Mouse (Mus musculus) MEL (cell line): ENCODE measurements around the gene Ipo13. TPM values are rescaled to one million over a fixed set of nuclear protein-coding genes. Genes with fewer than 3 reads are reported as not detected.
A peak's percentile ranks its signal among the peaks of the same experiment; 100 is the strongest.

Experiments
- DNase-seq: peaks from one replicate; pipeline ENCODE4 v3.0.0; 2011; ENCODE audit warnings: low read depth, low spot score
- H3K27ac ChIP-seq: 2 replicates; pipeline ENCODE4 v1.5.1; 2012; ENCODE audit warnings: low read depth, mild to moderate bottlenecking, control low read depth, low read length, moderate library complexity; ENCODE audit not compliant: control insufficient read depth
- H3K27me3 ChIP-seq, 2 experiments: fragments of 150-350 bp in 1 of 2; sonication (generic) in 1 of 2; 2 replicates each; pipeline ENCODE4 v1.6.1; 2012; ENCODE audit warnings: low read length in 2 of 2, mild to moderate bottlenecking in 2 of 2, improper control_type of control experiment in 1 of 2, moderate library complexity in 1 of 2; ENCODE audit not compliant: insufficient read depth in 2 of 2, control insufficient read depth in 1 of 2
- H3K36me3 ChIP-seq, 2 experiments: 2 replicates each; pipeline ENCODE4 v1.6.1; 2012 to 2014; ENCODE audit warnings: low read length in 2 of 2, improper control_type of control experiment in 1 of 2, inconsistent platforms in 1 of 2, mild to moderate bottlenecking in 1 of 2; ENCODE audit not compliant: insufficient read depth in 2 of 2, control insufficient read depth in 1 of 2
- H3K4me1 ChIP-seq, 2 experiments: fragments of 150-350 bp in 1 of 2; sonication (generic) in 1 of 2; 2 replicates each; pipeline ENCODE4 v1.6.1; 2012; ENCODE audit warnings: low read length in 2 of 2, improper control_type of control experiment in 1 of 2, mild to moderate bottlenecking in 1 of 2; ENCODE audit not compliant: insufficient read depth in 2 of 2, control insufficient read depth in 1 of 2
- H3K4me3 ChIP-seq, 2 experiments: fragments of 150-350 bp in 1 of 2; sonication (generic) in 1 of 2; 2 replicates each; pipeline ENCODE4 v1.5.1; 2012; ENCODE audit warnings: low read depth in 2 of 2, low read length in 2 of 2, mild to moderate bottlenecking in 2 of 2, moderate library complexity in 2 of 2, control low read depth in 1 of 2, improper control_type of control experiment in 1 of 2; ENCODE audit not compliant: control insufficient read depth in 1 of 2, insufficient read depth in 1 of 2
- H3K79me2 ChIP-seq: 2 replicates; pipeline ENCODE4 v1.6.1; 2012; ENCODE audit warnings: mild to moderate bottlenecking, low read length, moderate library complexity; ENCODE audit not compliant: control insufficient read depth, poor library complexity, insufficient read depth
- H3K9ac ChIP-seq: 2 replicates; pipeline ENCODE4 v1.6.1; 2012; ENCODE audit warnings: low read depth, mild to moderate bottlenecking, control low read depth, low read length, moderate library complexity; ENCODE audit not compliant: control insufficient read depth, poor library complexity, severe bottlenecking
- H3K9me3 ChIP-seq: fragments of 150-350 bp; sonication (generic); replicated peaks from 2 replicates; pipeline ENCODE4 v1.6.1; 2012; ENCODE audit warnings: mild to moderate bottlenecking, low read length, improper control_type of control experiment, moderate library complexity; ENCODE audit not compliant: insufficient read depth
- BHLHE40 ChIP-seq: IDR thresholded peaks from 2 replicates; pipeline ENCODE4 v1.6.1; 2012; ENCODE audit warnings: low read depth, mild to moderate bottlenecking, inconsistent platforms, low read length, improper control_type of control experiment, borderline replicate concordance
- CHD1 ChIP-seq: IDR thresholded peaks from 2 replicates; pipeline ENCODE4 v1.6.1; 2012; ENCODE audit warnings: low read depth, mild to moderate bottlenecking, inconsistent platforms, low read length, improper control_type of control experiment
- CHD2 ChIP-seq: IDR thresholded peaks from 2 replicates; pipeline ENCODE4 v1.6.1; 2011; ENCODE audit warnings: low read length, improper control_type of control experiment
- CTCF ChIP-seq, 3 experiments: IDR thresholded peaks in 2 of 3; conservative IDR thresholded peaks in 1 of 3; 2 replicates each; pipeline ENCODE4 v1.5.1; 2011 to 2012; ENCODE audit warnings: low read length in 3 of 3, low read depth in 2 of 3, mild to moderate bottlenecking in 2 of 3, improper control_type of control experiment in 1 of 3, inconsistent platforms in 1 of 3, mixed read lengths in 1 of 3, moderate library complexity in 1 of 3; ENCODE audit not compliant: control insufficient read depth in 1 of 3, insufficient read depth in 1 of 3, poor library complexity in 1 of 3, severe bottlenecking in 1 of 3
- ELF1 ChIP-seq: IDR thresholded peaks from 2 replicates; pipeline ENCODE4 v1.6.1; 2014; ENCODE audit warnings: low read depth, mild to moderate bottlenecking, inconsistent platforms, low read length, improper control_type of control experiment, moderate library complexity
- EP300 ChIP-seq, 2 experiments: IDR thresholded peaks; 2 replicates each; pipeline ENCODE4 v1.6.1; 2011; ENCODE audit warnings: improper control_type of control experiment in 2 of 2, low read length in 2 of 2, low read depth in 1 of 2, mild to moderate bottlenecking in 1 of 2
- JUND ChIP-seq: IDR thresholded peaks from 2 replicates; pipeline ENCODE4 v1.6.1; 2011; ENCODE audit warnings: low read depth, mild to moderate bottlenecking, improper control_type of control experiment, low read length
- KAT2A ChIP-seq: conservative IDR thresholded peaks from 2 replicates; pipeline ENCODE4 v1.6.1; 2012; ENCODE audit warnings: low read depth, low read length, improper control_type of control experiment, inconsistent platforms
- MAFK ChIP-seq: IDR thresholded peaks from 2 replicates; pipeline ENCODE4 v1.6.1; 2011; ENCODE audit warnings: low read depth, mild to moderate bottlenecking, low read length, improper control_type of control experiment, borderline replicate concordance
- MXI1 ChIP-seq: IDR thresholded peaks from 2 replicates; pipeline ENCODE4 v1.6.1; 2011; ENCODE audit warnings: mild to moderate bottlenecking, low read depth, low read length, improper control_type of control experiment
- MYC ChIP-seq: IDR thresholded peaks from 2 replicates; pipeline ENCODE4 v1.6.1; 2011; ENCODE audit warnings: low read depth, mild to moderate bottlenecking, low read length, improper control_type of control experiment, moderate library complexity
- NRF1 ChIP-seq: IDR thresholded peaks from 2 replicates; pipeline ENCODE4 v1.6.1; 2014; ENCODE audit warnings: low read depth, mild to moderate bottlenecking, inconsistent platforms, low read length, improper control_type of control experiment, moderate library complexity; ENCODE audit not compliant: poor library complexity, insufficient read depth, severe bottlenecking
- POLR2A ChIP-seq, 2 experiments: IDR thresholded peaks; 2 replicates each; pipeline ENCODE4 v1.6.1; 2011 to 2012; ENCODE audit warnings: low read length in 2 of 2, mild to moderate bottlenecking in 2 of 2, control low read depth in 1 of 2, improper control_type of control experiment in 1 of 2, low read depth in 1 of 2, moderate library complexity in 1 of 2; ENCODE audit not compliant: control insufficient read depth in 1 of 2, insufficient read depth in 1 of 2, poor library complexity in 1 of 2
- RAD21 ChIP-seq: IDR thresholded peaks from 2 replicates; pipeline ENCODE4 v1.6.1; 2011; ENCODE audit warnings: mild to moderate bottlenecking, low read depth, low read length, improper control_type of control experiment
- SIN3A ChIP-seq: IDR thresholded peaks from 2 replicates; pipeline ENCODE4 v1.6.1; 2012; ENCODE audit warnings: low read length, improper control_type of control experiment, inconsistent platforms
- UBTF ChIP-seq: IDR thresholded peaks from 2 replicates; pipeline ENCODE4 v1.6.1; 2012; ENCODE audit warnings: low read depth, mild to moderate bottlenecking, inconsistent platforms, low read length, improper control_type of control experiment, moderate library complexity, borderline replicate concordance; ENCODE audit not compliant: insufficient read depth
- USF1 ChIP-seq: IDR thresholded peaks from 2 replicates; pipeline ENCODE4 v1.6.1; 2014; ENCODE audit warnings: low read depth, mild to moderate bottlenecking, inconsistent platforms, low read length, improper control_type of control experiment, moderate library complexity
- ZKSCAN1 ChIP-seq: IDR thresholded peaks from 2 replicates; pipeline ENCODE4 v1.6.1; 2012; ENCODE audit warnings: low read depth, mild to moderate bottlenecking, inconsistent platforms, low read length, improper control_type of control experiment, moderate library complexity
- polyA plus RNA-seq, 2 experiments: library from polyadenylated mRNA; stranded (reverse) in 1 of 2; unstranded in 1 of 2; fragments of >175 nt in 1 of 2; fragments of >200 nt in 1 of 2; gene quantifications; 2 replicates each; pipeline versions ENCODE4 v1.2.1 to v1.2.4; 2012; ENCODE audit warnings: low replicate concordance in 2 of 2, low read depth in 1 of 2; ENCODE audit not compliant: insufficient read length in 2 of 2, insufficient read depth in 1 of 2, missing spikeins in 1 of 2
- total RNA-seq: library from RNA; depleted of rRNA; stranded (reverse); fragments of 300-350 nt; gene quantifications from 2 replicates; pipeline ENCODE4 v1.2.3, GENCODE M21; 2012

The Ipo13 gene
- total and polyA plus RNA-seq, 3 experiments = 39.5 to 88.0 TPM; not detected in 1

- Histone ChIP-seq H3K36me3 (no peaks in the 10 kb centered on the region; a peak in 1 of 4 replicates), H3K79me2 (no peaks in the 10 kb centered on the region), H3K9ac (no peak overlapping the region), H3K9me3 (no peaks in the 10 kb centered on the region), H3K27me3 (no peaks in the 10 kb centered on the region), H3K4me3 (no peak overlapping the region), H3K27ac (no peak overlapping the region)
- TF ChIP-seq ZKSCAN1 = no peak
- TF ChIP-seq JUND = no peak
- no peak for TF ChIP-seq CHD1
- TF ChIP-seq MXI1 = no peak
- TF ChIP-seq POLR2A (IDR thresholded peaks at IDR 0.05; ENCODE audit: control insufficient read depth in 1 of 2, insufficient read depth in 1 of 2, low read depth in 1 of 2, low read length in 2 of 2, poor library complexity in 1 of 2) = no peak
- TF ChIP-seq NRF1 = no peak
- TF ChIP-seq KAT2A = no peak
- TF ChIP-seq UBTF = no peak
- TF ChIP-seq SIN3A = no peak
- no peak for TF ChIP-seq ELF1
- no peak for TF ChIP-seq MAFK
- TF ChIP-seq RAD21 = no peak
- TF ChIP-seq USF1 = no peak
- TF ChIP-seq MYC = no peak
- no peak for TF ChIP-seq BHLHE40
- TF ChIP-seq, all 39 proteins: peak for 0
- no peaks in the 10 kb centered on the region for H3K4me1 ChIP-seq
- DNase-seq = no peak
These were observed 67.8 kb downstream of the Ipo13 start for GRCm38 (mm10) chr4:117847011-117847410.

- Histone ChIP-seq H3K27me3 (no peaks in the 10 kb centered on the region), H3K36me3 (no peaks in the 10 kb centered on the region; a peak in 1 of 4 replicates)
- TF ChIP-seq ZKSCAN1 = peak; percentile 98
- no peak for TF ChIP-seq UBTF
- TF ChIP-seq, all 39 proteins: peak for 1
- no peak for DNase-seq
- H3K9me3 ChIP-seq = no peaks in the 10 kb centered on the region
- H3K9ac ChIP-seq = no peak overlapping the region
- H3K79me2 ChIP-seq = no peaks in the 10 kb centered on the region
- H3K4me3 ChIP-seq = no peak overlapping the region
- no peaks in the 10 kb centered on the region for H3K4me1 ChIP-seq
- no peak overlapping the region for H3K27ac ChIP-seq
These were observed 68.5 kb downstream of the Ipo13 start for GRCm38 (mm10) chr4:117846261-117846660.

GRCm38 (mm10) chr4:117845316-117845715, 69.5 kb downstream of the Ipo13 start:
- Histone ChIP-seq H3K27ac (no peak overlapping the region), H3K79me2 (no peaks in the 10 kb centered on the region), H3K9ac (no peak overlapping the region), H3K4me3 (no peak overlapping the region), H3K27me3 (no peaks in the 10 kb centered on the region)
- TF ChIP-seq EP300 (IDR thresholded peaks at IDR 0.05; ENCODE audit: low read depth in 1 of 2, low read length in 2 of 2) = no peak
- TF ChIP-seq CHD1 = no peak
- TF ChIP-seq CTCF (IDR thresholded peaks at IDR 0.05 in 2 of 3, conservative IDR thresholded peaks at IDR 0.05 in 1 of 3; ENCODE audit: control insufficient read depth in 1 of 3, insufficient read depth in 1 of 3, low read depth in 2 of 3, low read length in 3 of 3, poor library complexity in 1 of 3, severe bottlenecking in 1 of 3) = no peak
- no peak for TF ChIP-seq CHD2
- TF ChIP-seq, all 39 proteins: peak for 0
- no peak for DNase-seq
- Histone ChIP-seq H3K9me3 (no peaks in the 10 kb centered on the region), H3K4me1 (no peaks in the 10 kb centered on the region), H3K36me3 (no peaks in the 10 kb centered on the region; a peak in 1 of 4 replicates)
